In genomic region chr10:31525705-31526104, GRCm38 (mm10) we compare ENCODE assay signal across 21 mouse cellular contexts.
DNase-seq lines count a peak whose midpoint lies in the region; ATAC-seq lines count a peak whose summit lies in the region.
"Had no signal": no experiment of that assay in that cellular context is flagged by ENCODE, and none has a peak within 500 bp of the region (broad histone marks: within the 10 kb centered on the region; RNA-seq: fewer than 3 reads in every experiment).

No protein-coding gene starts in this region.

- no peak overlapping the region for H3K4me3 ChIP-seq in liver, embryonic 16.5 days (ENCODE audit: low read depth, low read length)
- no peak overlapping the region for H3K4me3 ChIP-seq in intestine, embryonic 15.5 days (replicated peaks)
- H3K4me3 ChIP-seq: heart, adult 2 months; heart, embryonic 10.5 days; heart, embryonic 13.5 days; hindbrain, embryonic 12.5 days; hindbrain, embryonic 15.5 days had no signal

- H3K9ac ChIP-seq in liver, embryonic 16.5 days (ENCODE audit: low read depth, low read length): no peak overlapping the region
- H3K9ac ChIP-seq in intestine, embryonic 15.5 days: no peak overlapping the region
- H3K9ac ChIP-seq: forebrain, postnatal 0 days; heart, embryonic 13.5 days; hindbrain, embryonic 12.5 days; hindbrain, embryonic 15.5 days had no signal

- no peaks in the 10 kb centered on the region for H3K4me1 ChIP-seq in liver, embryonic 16.5 days (ENCODE audit: control insufficient read depth, low read depth, low read length)
- no peaks in the 10 kb centered on the region for H3K4me1 ChIP-seq in intestine, embryonic 15.5 days (replicated peaks)

- no peak overlapping the region for H3K4me2 ChIP-seq in liver, embryonic 16.5 days (ENCODE audit: low read depth, low read length)
- H3K4me2 ChIP-seq in intestine, embryonic 15.5 days (replicated peaks): no peak overlapping the region
- H3K4me2 ChIP-seq: heart, embryonic 13.5 days; hindbrain, embryonic 12.5 days; hindbrain, embryonic 15.5 days had no signal

- 60% methylated on average over 3 of the region's 3 CpGs for WGBS in liver, embryonic 16.5 days (ENCODE audit: insufficient replicate concordance)
- WGBS in intestine, embryonic 15.5 days: 79% methylated on average over 3 of the region's 3 CpGs

- no peaks in the 10 kb centered on the region for H3K9me3 ChIP-seq in liver, embryonic 16.5 days (replicated peaks; ENCODE audit: control insufficient read depth, low read length)
- H3K9me3 ChIP-seq in intestine, embryonic 15.5 days: no peaks in the 10 kb centered on the region
- H3K9me3 ChIP-seq: heart, embryonic 10.5 days; heart, embryonic 13.5 days; hindbrain, embryonic 12.5 days; hindbrain, embryonic 15.5 days had no signal

- peak; percentile 14 for DNase-seq in adrenal gland, adult 2 months
- no peak for DNase-seq in adrenal gland, postnatal 10 days
- DNase-seq in liver: no peak
- no peak for DNase-seq in cerebellum, adult 8-10 months
- no peak for DNase-seq in frontal cortex, postnatal 36 days (ENCODE audit: low spot score in 2 of 2)
- DNase-seq: adrenal gland, postnatal 14 days; cerebellum, adult 11 months; cerebellum, adult 2 months; cerebellum, postnatal 10 days; cerebellum, postnatal 36 days; forebrain, postnatal 0 days; gastrocnemius, postnatal 25 days; heart, adult 2 months had no signal

- H3K36me3 ChIP-seq in liver, embryonic 16.5 days (ENCODE audit: control insufficient read depth, insufficient read depth): no peaks in the 10 kb centered on the region
- H3K36me3 ChIP-seq in intestine, embryonic 15.5 days: no peaks in the 10 kb centered on the region
- H3K36me3 ChIP-seq: hindbrain, embryonic 12.5 days; hindbrain, embryonic 15.5 days had no signal

- 0 out of 2 replicates have a peak, but pooled peaks have one; percentile 37 for ATAC-seq in liver, embryonic 16.5 days (ENCODE audit: low read depth)
- ATAC-seq in intestine, embryonic 15.5 days: peak; percentile 45; the same call in 1 of the 2 replicates
- ATAC-seq: activated CD4-positive, CD25-positive, alpha-beta regulatory T cell, adult 4 months; forebrain, embryonic 14.5 days; forebrain, postnatal 0 days had no signal

- H3K27ac ChIP-seq in liver, embryonic 16.5 days (ENCODE audit: low read length): no peak overlapping the region
- no peak overlapping the region for H3K27ac ChIP-seq in intestine, embryonic 15.5 days
- H3K27ac ChIP-seq: heart, adult 2 months; heart, embryonic 10.5 days; heart, embryonic 13.5 days; hindbrain, embryonic 12.5 days; hindbrain, embryonic 15.5 days had no signal

- no peaks in the 10 kb centered on the region for H3K27me3 ChIP-seq in liver, embryonic 16.5 days (ENCODE audit: control insufficient read depth, insufficient read depth, low read depth, low read length)
- no peaks in the 10 kb centered on the region for H3K27me3 ChIP-seq in intestine, embryonic 15.5 days (replicated peaks)
- H3K27me3 ChIP-seq: heart, embryonic 13.5 days; hindbrain, embryonic 12.5 days; hindbrain, embryonic 15.5 days had no signal
